Mouse (Mus musculus): ENCODE data around the gene Agpat4. TPM values are rescaled to one million over a fixed set of nuclear protein-coding genes. Genes with fewer than 3 reads are reported as not detected.

Agpat4 gene
- polyA plus RNA-seq, 1 experiment = 7.4 TPM

DNA sequence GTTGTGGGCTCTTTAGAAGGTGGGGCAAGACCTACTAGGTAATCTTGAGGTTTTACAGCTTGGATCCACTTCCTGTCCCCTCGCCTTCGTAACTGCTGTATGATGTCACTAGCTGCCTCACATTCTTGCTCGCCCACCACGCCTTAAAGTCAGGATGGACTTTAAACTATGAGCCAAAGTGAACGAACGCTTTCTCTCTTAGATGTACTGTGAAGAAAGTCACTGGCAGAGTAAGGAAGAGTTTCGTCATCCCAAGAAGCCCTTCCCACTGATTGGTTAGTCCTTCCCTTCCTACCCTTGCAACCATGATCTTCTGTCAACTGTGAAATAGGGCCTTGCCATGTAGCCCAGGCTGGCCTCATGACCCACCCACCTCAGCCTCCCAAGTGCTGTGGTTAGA lies 112.6 kb downstream of the Agpat4 start:
- TF ChIP-seq CTCF (conservative IDR thresholded peaks at IDR 0.05; ENCODE audit: insufficient read depth, insufficient read length, low read depth, low read length) = no peak
- TF ChIP-seq POLR2A (IDR thresholded peaks at IDR 0.05; ENCODE audit: low read depth, low read length) = no peak
- 70% methylated on average over 7 of the region's 7 CpGs for WGBS
- Histone ChIP-seq H3K36me3 (ENCODE audit: control insufficient read depth, insufficient read depth, low read length) (no peaks in the 10 kb centered on the region; the same call in none of the 2 replicates), H3K27me3 (replicated peaks; ENCODE audit: control insufficient read depth, insufficient read depth, low read length) (no peaks in the 10 kb centered on the region), H3K27ac (ENCODE audit: insufficient read depth, low read depth, low read length) (no peak overlapping the region), H3K4me1 (ENCODE audit: control insufficient read depth, insufficient read depth, low read length) (no peaks in the 10 kb centered on the region), H3K4me3 (ENCODE audit: insufficient read depth, low read depth, low read length) (no peak overlapping the region)
- no peak for DNase-seq

DNA sequence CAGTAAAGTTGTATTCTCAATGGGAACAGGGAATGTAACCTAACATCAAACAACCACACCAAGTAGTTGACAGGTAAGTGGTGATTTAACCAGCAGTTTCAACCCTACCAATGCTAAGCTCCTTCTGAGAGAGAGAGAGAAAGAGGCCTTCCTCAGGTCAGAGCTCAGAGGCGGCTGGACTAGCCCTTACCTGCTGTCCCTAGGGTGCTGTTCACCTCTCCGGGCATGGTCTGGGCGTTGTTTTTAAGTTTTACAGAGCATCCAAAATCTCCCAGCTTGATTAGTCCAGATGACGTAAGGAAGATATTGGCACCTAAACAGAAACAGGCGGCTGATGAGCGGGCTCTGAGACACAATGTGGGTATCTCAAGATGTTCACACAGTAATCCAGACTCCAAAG lies 114.2 kb downstream of the Agpat4 start:
- no peak overlapping the region for H3K27ac ChIP-seq (ENCODE audit: insufficient read depth, low read depth, low read length)
- H3K4me3 ChIP-seq (ENCODE audit: insufficient read depth, low read depth, low read length) = no peak overlapping the region
- WGBS = 94% methylated on average over 6 of the region's 6 CpGs
- TF ChIP-seq POLR2A (IDR thresholded peaks at IDR 0.05; ENCODE audit: low read depth, low read length) = no peak
- TF ChIP-seq CTCF (conservative IDR thresholded peaks at IDR 0.05; ENCODE audit: insufficient read depth, insufficient read length, low read depth, low read length) = no peak
- no peaks in the 10 kb centered on the region for H3K4me1 ChIP-seq (ENCODE audit: control insufficient read depth, insufficient read depth, low read length)
- no peak for DNase-seq
- H3K27me3 ChIP-seq (replicated peaks; ENCODE audit: control insufficient read depth, insufficient read depth, low read length) = no peaks in the 10 kb centered on the region
- no peaks in the 10 kb centered on the region; the same call in none of the 2 replicates for H3K36me3 ChIP-seq (ENCODE audit: control insufficient read depth, insufficient read depth, low read length)

DNA sequence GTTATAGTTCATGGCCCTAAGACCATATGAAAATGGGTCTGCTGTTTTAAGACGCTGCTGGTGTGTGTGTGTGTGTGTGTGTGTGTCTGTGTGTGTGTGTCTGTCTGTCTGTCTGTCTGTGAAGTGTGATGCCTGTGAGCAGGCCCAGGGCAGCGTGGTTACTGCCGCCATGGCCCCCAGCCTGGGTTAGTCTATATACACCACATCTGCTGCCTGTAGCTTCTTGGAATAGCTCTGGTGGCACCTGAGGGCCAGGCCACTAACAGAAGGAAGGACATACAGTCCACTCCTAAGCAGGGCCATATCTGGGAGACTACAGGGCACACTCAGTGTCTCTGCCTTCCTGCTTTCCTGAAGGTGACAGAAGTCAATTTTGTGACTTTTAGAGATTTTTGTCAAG lies 122.2 kb downstream of the Agpat4 start:
- TF ChIP-seq POLR2A (IDR thresholded peaks at IDR 0.05; ENCODE audit: low read depth, low read length) (no peak), CTCF (conservative IDR thresholded peaks at IDR 0.05; ENCODE audit: insufficient read depth, insufficient read length, low read depth, low read length) (no peak)
- Histone ChIP-seq H3K36me3 (ENCODE audit: control insufficient read depth, insufficient read depth, low read length) (no peaks in the 10 kb centered on the region; the same call in none of the 2 replicates), H3K4me1 (ENCODE audit: control insufficient read depth, insufficient read depth, low read length) (no peaks in the 10 kb centered on the region), H3K4me3 (ENCODE audit: insufficient read depth, low read depth, low read length) (no peak overlapping the region), H3K27me3 (replicated peaks; ENCODE audit: control insufficient read depth, insufficient read depth, low read length) (no peaks in the 10 kb centered on the region), H3K27ac (ENCODE audit: insufficient read depth, low read depth, low read length) (no peak overlapping the region)
- WGBS = 88% methylated on average over 3 of the region's 3 CpGs
- DNase-seq = no peak

DNA sequence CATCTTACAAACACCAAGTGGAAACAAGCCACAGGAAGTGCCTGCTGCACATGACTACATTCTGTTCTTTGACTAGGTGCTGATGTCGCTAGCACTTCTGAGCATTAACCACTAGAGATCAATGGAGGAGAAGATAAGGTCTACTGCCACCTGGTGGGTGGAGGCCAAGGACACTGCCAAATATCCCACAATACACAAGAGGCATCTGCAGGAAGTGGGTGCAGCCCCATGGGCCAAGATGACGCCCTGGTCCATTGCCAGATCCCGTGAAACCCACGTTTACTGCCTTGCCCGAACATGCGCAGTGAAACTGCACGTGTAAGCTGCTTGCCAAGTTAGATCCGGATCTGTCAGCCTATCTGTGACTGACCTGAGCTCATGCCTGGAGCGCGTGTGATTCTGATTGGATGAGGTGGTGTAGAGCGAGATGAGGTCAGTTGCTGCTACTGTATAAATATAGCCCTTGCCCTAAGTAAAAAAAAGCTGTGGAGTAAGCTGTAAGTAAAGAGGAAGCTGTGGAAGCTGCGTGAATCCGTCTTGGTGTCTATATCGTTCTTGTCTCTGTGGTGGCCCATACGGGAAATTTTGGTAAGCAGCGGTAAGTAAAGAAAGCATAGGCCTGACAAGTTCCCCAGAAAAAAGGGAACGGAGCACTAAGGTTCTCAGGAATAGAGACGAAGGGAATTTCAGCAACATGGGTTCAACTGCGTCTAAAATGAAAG lies 131.4 kb downstream of the Agpat4 start:
- TF ChIP-seq CTCF (conservative IDR thresholded peaks at IDR 0.05; ENCODE audit: insufficient read depth, insufficient read length, low read depth, low read length) (peak; percentile 31; the same call in 1 of the 2 replicates), POLR2A (IDR thresholded peaks at IDR 0.05; ENCODE audit: low read depth, low read length) (no peak)
- no peaks in the 10 kb centered on the region for H3K27me3 ChIP-seq (replicated peaks; ENCODE audit: control insufficient read depth, insufficient read depth, low read length)
- peaks cover 2% of the 10 kb centered on the region for H3K36me3 ChIP-seq (ENCODE audit: control insufficient read depth, insufficient read depth, low read length)
- WGBS = 95% methylated on average over 19 of the region's 19 CpGs
- H3K27ac ChIP-seq (ENCODE audit: insufficient read depth, low read depth, low read length) = no peak overlapping the region
- H3K4me1 ChIP-seq (ENCODE audit: control insufficient read depth, insufficient read depth, low read length) = no peaks in the 10 kb centered on the region
- DNase-seq = peak; percentile 22
- no peak overlapping the region for H3K4me3 ChIP-seq (ENCODE audit: insufficient read depth, low read depth, low read length)

DNA sequence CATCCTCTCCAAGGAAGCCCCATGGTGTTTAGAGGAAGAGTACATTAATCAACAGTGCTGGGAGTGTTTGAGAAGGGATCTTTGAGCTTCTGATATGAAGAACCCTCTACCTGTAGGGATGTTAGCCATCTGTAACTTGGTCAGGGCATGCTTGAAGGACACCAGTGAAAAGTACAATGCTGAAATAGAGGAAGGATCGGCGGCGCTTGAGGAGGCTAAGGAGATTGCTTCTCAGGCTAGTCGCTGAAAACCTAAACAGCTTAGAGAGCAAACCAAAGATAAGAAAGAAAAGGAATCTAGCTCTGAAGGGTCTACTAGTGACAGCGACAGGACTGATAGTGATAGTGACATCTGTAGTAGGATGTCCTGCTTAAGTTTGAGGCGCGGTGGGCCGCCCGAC lies 132.1 kb downstream of the Agpat4 start:
- Histone ChIP-seq H3K4me3 (ENCODE audit: insufficient read depth, low read depth, low read length) (no peak overlapping the region), H3K4me1 (ENCODE audit: control insufficient read depth, insufficient read depth, low read length) (no peaks in the 10 kb centered on the region), H3K27me3 (replicated peaks; ENCODE audit: control insufficient read depth, insufficient read depth, low read length) (no peaks in the 10 kb centered on the region), H3K36me3 (ENCODE audit: control insufficient read depth, insufficient read depth, low read length) (peaks cover 2% of the 10 kb centered on the region), H3K27ac (ENCODE audit: insufficient read depth, low read depth, low read length) (no peak overlapping the region)
- no peak for DNase-seq
- WGBS = 99% methylated on average over 9 of the region's 9 CpGs
- TF ChIP-seq CTCF (conservative IDR thresholded peaks at IDR 0.05; ENCODE audit: insufficient read depth, insufficient read length, low read depth, low read length) = no peak
- no peak for TF ChIP-seq POLR2A (IDR thresholded peaks at IDR 0.05; ENCODE audit: low read depth, low read length)

DNA sequence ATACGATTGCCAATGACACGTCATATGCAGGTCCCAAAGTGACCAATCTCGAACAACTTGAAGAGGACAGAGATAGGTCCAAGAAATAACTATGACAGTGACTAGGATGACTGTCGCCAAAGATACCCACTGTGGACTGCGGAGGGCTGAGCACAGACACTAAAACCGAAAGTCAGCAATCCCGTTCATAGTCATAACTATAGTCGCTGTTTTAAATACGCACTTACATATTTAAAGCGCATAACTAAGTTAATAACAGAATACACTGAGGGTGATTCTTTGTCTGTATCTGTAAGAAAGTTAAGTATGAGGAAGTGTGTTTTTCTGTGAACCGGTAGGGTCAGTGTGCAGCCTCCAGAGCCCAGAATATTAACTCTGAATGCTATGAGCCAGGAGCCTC lies 137.6 kb downstream of the Agpat4 start:
- no peak overlapping the region for H3K27ac ChIP-seq (ENCODE audit: insufficient read depth, low read depth, low read length)
- DNase-seq = no peak
- TF ChIP-seq CTCF (conservative IDR thresholded peaks at IDR 0.05; ENCODE audit: insufficient read depth, insufficient read length, low read depth, low read length) (no peak), POLR2A (IDR thresholded peaks at IDR 0.05; ENCODE audit: low read depth, low read length) (no peak)
- no peaks in the 10 kb centered on the region for H3K4me1 ChIP-seq (ENCODE audit: control insufficient read depth, insufficient read depth, low read length)
- no peaks in the 10 kb centered on the region; the same call in 1 of the 2 replicates for H3K36me3 ChIP-seq (ENCODE audit: control insufficient read depth, insufficient read depth, low read length)
- H3K4me3 ChIP-seq (ENCODE audit: insufficient read depth, low read depth, low read length) = no peak overlapping the region
- WGBS = 95% methylated on average over 11 of the region's 11 CpGs
- no peaks in the 10 kb centered on the region for H3K27me3 ChIP-seq (replicated peaks; ENCODE audit: control insufficient read depth, insufficient read depth, low read length)

DNA sequence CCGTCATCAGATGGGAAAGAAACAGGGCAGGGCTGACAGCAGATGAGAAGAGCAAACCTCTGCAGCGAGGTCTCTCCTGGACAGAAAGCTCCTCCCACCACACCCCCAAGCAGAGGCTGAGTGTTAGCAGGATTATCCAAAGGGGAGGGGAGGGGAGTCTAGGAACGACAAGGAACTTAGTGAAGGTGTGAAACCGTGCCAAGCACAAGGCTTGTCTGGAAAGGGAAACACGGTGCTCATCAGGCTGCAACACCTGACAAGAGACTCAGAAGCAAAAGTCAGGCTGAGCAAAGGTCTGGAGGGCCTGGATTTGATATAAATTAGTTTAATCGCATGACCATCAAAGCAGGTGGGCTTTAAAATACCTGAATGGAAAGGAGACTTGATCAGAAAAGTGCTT lies 140.0 kb downstream of the Agpat4 start:
- DNase-seq = peak; percentile 55
- H3K36me3 ChIP-seq (ENCODE audit: control insufficient read depth, insufficient read depth, low read length) = no peaks in the 10 kb centered on the region; the same call in 1 of the 2 replicates
- 60% methylated on average over 6 of the region's 6 CpGs for WGBS
- TF ChIP-seq CTCF (conservative IDR thresholded peaks at IDR 0.05; ENCODE audit: insufficient read depth, insufficient read length, low read depth, low read length) (no peak), POLR2A (IDR thresholded peaks at IDR 0.05; ENCODE audit: low read depth, low read length) (no peak)
- no peak overlapping the region for H3K4me3 ChIP-seq (ENCODE audit: insufficient read depth, low read depth, low read length)
- no peaks in the 10 kb centered on the region for H3K4me1 ChIP-seq (ENCODE audit: control insufficient read depth, insufficient read depth, low read length)
- H3K27ac ChIP-seq (ENCODE audit: insufficient read depth, low read depth, low read length) = no peak overlapping the region
- no peaks in the 10 kb centered on the region for H3K27me3 ChIP-seq (replicated peaks; ENCODE audit: control insufficient read depth, insufficient read depth, low read length)

Measured in kidney, adult 2 months (tissue).